Mouse (Mus musculus): ENCODE measurements at regions not wholly inside any gene's neighbourhood (a gene's known extent, or its start where the extent isn't known, plus 50 kb on each side); places are given as distances from the start of the nearest gene placed in this dataset.

- Histone ChIP-seq H3K27me3 (ENCODE audit: control insufficient read depth, insufficient read depth, low read length) (no peaks in the 10 kb centered on the region), H3K27ac (ENCODE audit: insufficient read depth, low read length) (no peak overlapping the region), H3K4me1 (ENCODE audit: control insufficient read depth, insufficient read depth, low read length) (no peaks in the 10 kb centered on the region), H3K4me3 (replicated peaks; ENCODE audit: insufficient read depth, low read depth, low read length) (no peak overlapping the region)
- WGBS = 61% methylated on average over 7 of the region's 7 CpGs
- TF ChIP-seq CTCF (IDR thresholded peaks at IDR 0.05; ENCODE audit: borderline replicate concordance, insufficient read depth, low read depth, low read length) (no peak), POLR2A (IDR thresholded peaks at IDR 0.05; ENCODE audit: borderline replicate concordance, insufficient read depth, low read length) (no peak)
- DNase-seq = no peak
Measured at GRCm38 (mm10) chr4:110106620-110107243, 128.9 kb downstream of the Dmrta2 start.

- H3K27ac ChIP-seq (ENCODE audit: insufficient read depth, low read length) = no peak overlapping the region
- 45% methylated on average over 9 of the region's 9 CpGs for WGBS
- H3K27me3 ChIP-seq (ENCODE audit: control insufficient read depth, insufficient read depth, low read length) = no peaks in the 10 kb centered on the region
- no peak for DNase-seq
- TF ChIP-seq POLR2A (IDR thresholded peaks at IDR 0.05; ENCODE audit: borderline replicate concordance, insufficient read depth, low read length) (no peak), CTCF (IDR thresholded peaks at IDR 0.05; ENCODE audit: borderline replicate concordance, insufficient read depth, low read depth, low read length) (no peak)
- H3K4me1 ChIP-seq (ENCODE audit: control insufficient read depth, insufficient read depth, low read length) = no peaks in the 10 kb centered on the region
- H3K4me3 ChIP-seq (replicated peaks; ENCODE audit: insufficient read depth, low read depth, low read length) = no peak overlapping the region
Measured at GRCm38 (mm10) chr4:110119438-110119837, 141.6 kb downstream of the Dmrta2 start.

- H3K27me3 ChIP-seq (ENCODE audit: control insufficient read depth, insufficient read depth, low read length) = no peaks in the 10 kb centered on the region
- DNase-seq = no peak
- TF ChIP-seq CTCF (IDR thresholded peaks at IDR 0.05; ENCODE audit: borderline replicate concordance, insufficient read depth, low read depth, low read length) (no peak), POLR2A (IDR thresholded peaks at IDR 0.05; ENCODE audit: borderline replicate concordance, insufficient read depth, low read length) (no peak)
- 57% methylated on average over 3 of the region's 3 CpGs for WGBS
- H3K27ac ChIP-seq (ENCODE audit: insufficient read depth, low read length) = no peak overlapping the region
- H3K4me3 ChIP-seq (replicated peaks; ENCODE audit: insufficient read depth, low read depth, low read length) = no peak overlapping the region
- no peaks in the 10 kb centered on the region for H3K4me1 ChIP-seq (ENCODE audit: control insufficient read depth, insufficient read depth, low read length)
Measured at GRCm38 (mm10) chr4:110119874-110120273, 142.0 kb downstream of the Dmrta2 start.

- no peak overlapping the region for H3K4me3 ChIP-seq (replicated peaks; ENCODE audit: insufficient read depth, low read depth, low read length)
- WGBS = 68% methylated on average over 9 of the region's 9 CpGs
- no peaks in the 10 kb centered on the region for H3K4me1 ChIP-seq (ENCODE audit: control insufficient read depth, insufficient read depth, low read length)
- no peak overlapping the region for H3K27ac ChIP-seq (ENCODE audit: insufficient read depth, low read length)
- no peak for TF ChIP-seq POLR2A (IDR thresholded peaks at IDR 0.05; ENCODE audit: borderline replicate concordance, insufficient read depth, low read length)
- DNase-seq = no peak
- H3K27me3 ChIP-seq (ENCODE audit: control insufficient read depth, insufficient read depth, low read length) = no peaks in the 10 kb centered on the region
Measured at GRCm38 (mm10) chr4:110120761-110121160, 142.9 kb downstream of the Dmrta2 start.

- no peak for DNase-seq
- no peaks in the 10 kb centered on the region for H3K27me3 ChIP-seq (ENCODE audit: control insufficient read depth, insufficient read depth, low read length)
- H3K4me3 ChIP-seq (replicated peaks; ENCODE audit: insufficient read depth, low read depth, low read length) = no peak overlapping the region
- no peak for TF ChIP-seq CTCF (IDR thresholded peaks at IDR 0.05; ENCODE audit: borderline replicate concordance, insufficient read depth, low read depth, low read length)
- no peak for TF ChIP-seq POLR2A (IDR thresholded peaks at IDR 0.05; ENCODE audit: borderline replicate concordance, insufficient read depth, low read length)
- 60% methylated on average over 5 of the region's 5 CpGs for WGBS
- no peak overlapping the region for H3K27ac ChIP-seq (ENCODE audit: insufficient read depth, low read length)
- H3K4me1 ChIP-seq (ENCODE audit: control insufficient read depth, insufficient read depth, low read length) = no peaks in the 10 kb centered on the region
Measured at GRCm38 (mm10) chr4:110121447-110121846, 143.6 kb downstream of the Dmrta2 start.

GRCm38 (mm10) chr4:110125067-110125784, 147.4 kb downstream of the Dmrta2 start:
- H3K27ac ChIP-seq (ENCODE audit: insufficient read depth, low read length) = no peak overlapping the region
- no peak for TF ChIP-seq POLR2A (IDR thresholded peaks at IDR 0.05; ENCODE audit: borderline replicate concordance, insufficient read depth, low read length)
- no peak for TF ChIP-seq CTCF (IDR thresholded peaks at IDR 0.05; ENCODE audit: borderline replicate concordance, insufficient read depth, low read depth, low read length)
- DNase-seq = no peak
- WGBS = 45% methylated on average over 6 of the region's 6 CpGs
- no peak overlapping the region for H3K4me3 ChIP-seq (replicated peaks; ENCODE audit: insufficient read depth, low read depth, low read length)
- no peaks in the 10 kb centered on the region for H3K4me1 ChIP-seq (ENCODE audit: control insufficient read depth, insufficient read depth, low read length)
- no peaks in the 10 kb centered on the region for H3K27me3 ChIP-seq (ENCODE audit: control insufficient read depth, insufficient read depth, low read length)

GRCm38 (mm10) chr4:110127941-110128520, 150.2 kb downstream of the Dmrta2 start:
- 72% methylated on average over 3 of the region's 3 CpGs for WGBS

GRCm38 (mm10) chr4:110128918-110129317, 151.1 kb downstream of the Dmrta2 start:
- Histone ChIP-seq H3K4me1 (ENCODE audit: control insufficient read depth, insufficient read depth, low read length) (no peaks in the 10 kb centered on the region), H3K27me3 (ENCODE audit: control insufficient read depth, insufficient read depth, low read length) (no peaks in the 10 kb centered on the region), H3K27ac (ENCODE audit: insufficient read depth, low read length) (no peak overlapping the region), H3K4me3 (replicated peaks; ENCODE audit: insufficient read depth, low read depth, low read length) (no peak overlapping the region)
- TF ChIP-seq POLR2A (IDR thresholded peaks at IDR 0.05; ENCODE audit: borderline replicate concordance, insufficient read depth, low read length) = no peak
- TF ChIP-seq CTCF (IDR thresholded peaks at IDR 0.05; ENCODE audit: borderline replicate concordance, insufficient read depth, low read depth, low read length) = peak; percentile 59; the same call in 1 of the 2 replicates
- DNase-seq = peak; percentile 48 to 68
- whole genome bisulfite sequencing = 0% methylated on average over 1 of the region's 1 CpGs

More at GRCm38 (mm10) chr4:110127941-110128520, 150.2 kb downstream of the Dmrta2 start:
- DNase-seq = no peak
- no peak overlapping the region for H3K4me3 ChIP-seq (replicated peaks; ENCODE audit: insufficient read depth, low read depth, low read length)
- no peak overlapping the region for H3K27ac ChIP-seq (ENCODE audit: insufficient read depth, low read length)
- TF ChIP-seq CTCF (IDR thresholded peaks at IDR 0.05; ENCODE audit: borderline replicate concordance, insufficient read depth, low read depth, low read length) (no peak), POLR2A (IDR thresholded peaks at IDR 0.05; ENCODE audit: borderline replicate concordance, insufficient read depth, low read length) (no peak)
- no peaks in the 10 kb centered on the region for H3K4me1 ChIP-seq (ENCODE audit: control insufficient read depth, insufficient read depth, low read length)
- H3K27me3 ChIP-seq (ENCODE audit: control insufficient read depth, insufficient read depth, low read length) = no peaks in the 10 kb centered on the region

All from cerebellum, adult 2 months (tissue).